Mouse (Mus musculus) heart, postnatal 14 days (tissue): ENCODE data around the gene Psmg4. TPM values are rescaled to one million over a fixed set of nuclear protein-coding genes. Genes with fewer than 3 reads are reported as not detected.

Source experiments
- DNase-seq, 2 experiments: peaks; one replicate each; pipeline ENCODE4 v3.0.0; 2021 to 2022
- intact Hi-C: fragments of 180-260 bp; cut with DNase I; formaldehyde crosslinking; loops from one replicate; pipeline ENCODE4 v1.15.1; 2025
- total RNA-seq, 2 experiments: library from RNA; stranded (reverse); gene quantifications; 2 replicates each; pipeline ENCODE4 v1.2.3; 2021

Psmg4 gene
- total RNA-seq, 2 experiments from 2014 or later: 25.2 to 37.8 TPM

DNA sequence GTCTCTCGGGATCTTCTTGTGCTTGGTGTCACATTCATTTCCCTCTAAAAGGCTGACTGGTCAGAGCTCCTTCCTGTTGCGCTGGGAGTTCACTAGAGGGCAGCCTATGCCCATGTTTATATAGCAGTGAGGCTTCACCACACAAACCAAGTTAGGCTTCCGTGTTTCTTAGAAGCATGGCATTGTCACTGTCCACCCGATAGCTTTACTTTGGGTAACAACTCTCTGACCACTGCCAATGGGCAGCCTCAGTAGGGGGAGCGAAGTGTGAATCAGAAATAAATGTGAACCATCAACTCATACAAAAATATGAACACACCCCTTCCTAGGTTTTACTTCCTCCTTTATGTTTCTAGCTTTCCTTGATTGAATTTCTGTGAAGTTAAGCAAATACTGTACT, 24.8 kb downstream of the Psmg4 start:
- DNase-seq: peak; percentile 63 to 78
- intact Hi-C loops: loop anchor here (1.0 to 10.0 kb wide), 4 partner anchors 157 to 675 kb away; partner anchors contain the start of gene Slc22a23

DNA sequence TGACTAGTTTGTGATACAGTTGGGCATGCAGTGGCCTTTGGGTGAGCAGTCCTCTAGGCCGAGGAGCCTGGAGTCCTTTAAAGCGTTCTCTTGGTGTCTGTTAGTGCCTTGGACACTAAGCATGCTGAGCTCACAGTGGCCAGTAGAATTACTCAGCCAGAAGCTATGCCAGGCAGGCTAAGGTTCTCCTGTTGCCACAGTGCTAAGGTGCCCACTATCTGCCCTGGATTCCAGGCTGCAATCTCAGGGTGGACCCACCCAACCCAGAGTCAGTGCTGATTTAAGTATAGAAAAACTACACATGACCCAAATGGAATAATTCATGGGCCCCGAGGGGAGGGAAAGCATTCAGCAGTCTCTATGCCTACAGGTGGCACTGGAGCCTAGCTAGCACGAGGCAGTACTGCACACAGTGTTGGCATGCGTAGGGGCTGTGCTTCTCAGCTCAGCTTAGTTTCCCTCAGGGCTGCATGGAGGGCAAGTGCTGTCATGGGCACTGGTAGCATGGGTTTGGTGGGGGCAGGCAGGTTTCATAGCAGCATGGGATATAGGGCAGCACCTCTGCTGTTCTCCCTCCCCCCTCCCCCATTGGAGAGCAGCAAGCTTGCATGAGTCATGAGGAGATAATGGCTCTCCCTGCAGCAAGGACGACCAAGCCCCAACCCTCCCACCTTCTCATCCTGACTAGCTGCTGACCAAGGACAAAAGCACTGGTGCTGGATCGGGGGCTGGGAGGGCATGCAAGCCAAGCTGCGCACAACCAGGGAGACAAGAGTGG, 29.8 kb downstream of the Psmg4 start:
- peak; percentile 10 to 23 for DNase-seq
- intact Hi-C loops: no loop called here

DNA sequence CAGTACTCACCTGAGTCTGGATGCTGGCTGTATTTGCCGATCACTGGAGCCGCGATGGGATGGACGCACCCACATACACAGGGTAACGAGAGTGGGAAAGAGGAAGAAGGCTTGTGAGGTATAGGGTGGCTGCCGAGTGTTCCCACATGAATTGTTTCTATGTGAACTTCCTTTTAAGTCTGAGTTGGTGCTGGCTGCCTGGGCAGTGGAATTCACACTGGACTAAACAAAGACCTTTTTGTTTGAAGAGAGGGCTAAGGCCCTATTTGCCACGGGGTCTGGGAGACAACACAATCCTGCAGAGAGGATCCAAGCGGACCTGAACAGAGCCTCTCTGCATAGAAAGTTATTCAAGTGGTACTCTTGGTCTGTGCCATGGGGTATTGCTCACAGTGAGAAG, 30.6 kb downstream of the Psmg4 start:
- intact Hi-C loops: no loop called here
- no peak for DNase-seq

GRCm38 (mm10) chr13:34195676-34196075, 32.9 kb downstream of the Psmg4 start:
- DNase-seq: no peak
- intact Hi-C loops: no loop called here

DNA sequence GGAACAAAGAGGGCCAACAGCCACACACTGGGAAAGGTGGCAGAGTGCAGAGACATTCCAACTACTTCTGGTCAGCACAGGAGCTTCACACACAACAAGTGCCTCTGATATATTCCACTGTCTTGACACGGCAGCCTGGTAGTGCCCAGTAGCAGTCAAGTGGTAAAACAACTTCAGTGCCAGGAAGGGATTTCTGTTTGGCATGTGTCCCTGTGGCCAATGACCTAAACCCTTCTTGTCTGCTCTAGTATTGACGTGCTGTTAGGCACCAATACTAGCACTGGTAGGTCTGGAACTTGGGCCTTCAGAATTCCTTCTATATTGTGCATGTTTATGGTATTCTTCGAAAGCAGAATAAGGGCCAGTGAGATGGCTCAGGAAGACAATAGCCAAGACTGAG, 42.5 kb downstream of the Psmg4 start:
- DNase-seq: no peak
- intact Hi-C loops: no loop called here

GRCm38 (mm10) chr13:34207714-34208470, 45.1 kb downstream of the Psmg4 start:
- intact Hi-C loops: no loop called here
- DNase-seq: no peak

DNA sequence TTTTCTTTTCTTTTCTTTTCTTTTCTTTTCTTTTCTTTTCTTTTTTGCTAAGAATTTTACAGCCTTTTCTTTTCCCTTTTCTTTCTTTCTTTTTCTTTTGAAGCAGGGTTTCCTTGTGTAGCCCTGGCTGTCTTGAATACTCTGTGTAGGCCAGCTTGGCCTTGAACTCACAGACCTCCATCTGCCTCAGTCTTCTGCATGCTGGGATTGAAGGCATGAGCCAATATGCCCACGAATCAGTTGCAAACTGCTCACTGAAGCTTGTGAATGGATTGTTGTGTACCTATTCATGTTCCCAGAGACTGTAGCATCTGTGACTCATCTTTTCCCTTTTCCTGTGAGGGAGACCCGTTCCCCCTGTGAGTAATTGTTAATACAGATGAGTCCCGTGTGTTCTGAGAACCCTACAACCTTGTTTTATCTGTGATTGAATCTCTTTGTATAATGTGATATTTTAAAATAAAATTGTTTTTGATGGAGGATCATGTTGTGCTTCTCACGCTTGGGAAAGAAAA, 48.6 kb downstream of the Psmg4 start:
- DNase-seq: no peak
- intact Hi-C loops: no loop called here

- intact Hi-C loops: no loop called here
Observed at GRCm38 (mm10) chr13:34212735-34213212, 50.0 kb downstream of the Psmg4 start.

DNA sequence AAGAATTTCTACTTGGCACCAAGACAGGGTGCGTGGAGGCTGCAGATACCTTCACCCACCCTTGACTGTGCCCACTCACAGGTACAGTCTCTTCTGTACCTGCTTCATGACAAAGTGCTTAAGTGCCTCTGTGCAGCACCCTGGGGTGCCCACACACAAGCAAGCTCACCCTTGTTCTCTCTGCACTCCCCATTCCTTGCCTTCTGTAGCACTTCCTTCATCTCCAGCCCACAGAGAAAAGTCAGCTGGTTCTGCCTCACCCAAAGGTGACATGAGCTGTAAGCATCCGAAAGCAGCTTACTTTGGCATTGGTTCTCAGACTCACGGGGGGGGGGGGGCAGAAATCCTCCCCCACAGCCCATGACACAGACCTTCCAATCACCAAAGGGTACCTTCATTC, 52.1 kb downstream of the Psmg4 start:
- intact Hi-C loops: no loop called here
- no peak for DNase-seq

More at GRCm38 (mm10) chr13:34212735-34213212, 50.0 kb downstream of the Psmg4 start:
- DNase-seq: no peak

DNA sequence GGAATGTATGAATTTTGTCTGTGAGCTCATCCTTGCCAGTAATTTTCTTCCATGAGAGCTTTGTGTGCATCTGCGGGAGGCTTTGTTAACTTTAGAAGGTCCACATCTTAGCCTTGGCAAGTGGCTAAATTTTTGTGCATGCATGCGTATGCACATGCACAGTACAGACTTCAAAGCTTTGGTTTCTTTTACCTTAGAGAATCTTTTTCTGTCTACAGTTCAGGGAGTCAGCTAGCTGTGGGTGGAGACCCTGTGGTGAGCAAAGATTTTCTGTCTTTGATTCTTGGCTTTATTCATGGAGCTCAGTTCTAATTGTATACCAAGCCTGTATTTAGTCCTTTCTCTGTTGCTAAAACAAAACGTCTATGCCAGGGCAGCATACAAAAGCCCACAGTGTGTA, 56.0 kb downstream of the Psmg4 start:
- intact Hi-C loops: no loop called here
- no peak for DNase-seq

- DNase-seq: no peak
- intact Hi-C loops: no loop called here
Observed at GRCm38 (mm10) chr13:34219728-34220127, 57.0 kb downstream of the Psmg4 start.

DNA sequence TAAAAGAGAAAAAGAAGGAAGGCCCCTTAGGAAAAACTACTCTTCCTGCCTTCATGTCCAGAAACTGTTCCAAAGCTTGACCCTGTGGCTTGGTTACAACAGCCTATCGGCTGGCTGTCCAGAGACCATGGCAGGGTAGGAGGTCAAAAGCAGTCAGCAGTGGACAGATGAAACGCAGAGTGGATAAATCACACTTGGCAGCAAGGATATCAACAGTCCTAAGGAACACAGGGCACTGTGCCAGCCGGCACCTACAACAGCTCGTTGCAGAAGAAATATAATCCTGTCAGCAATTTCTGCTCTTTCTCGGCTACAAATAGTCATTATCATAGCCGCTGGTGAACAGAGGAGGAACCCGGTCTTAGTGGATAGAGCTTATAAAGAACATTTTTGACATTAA, 60.2 kb downstream of the Psmg4 start:
- DNase-seq: peak; percentile 54 to 57
- intact Hi-C loops: no loop called here

- intact Hi-C loops: no loop called here
- DNase-seq: no peak
Observed at GRCm38 (mm10) chr13:34226940-34227339, 64.2 kb downstream of the Psmg4 start.

Other genes with a start within 250 kb of the Psmg4 start
- gene Nqo2, start 198.3 kb upstream of the Psmg4 start, total RNA-seq: 10 to 100 TPM; 27.4 to 27.7 TPM
- gene Ripk1, start 160.6 kb upstream of the Psmg4 start, total RNA-seq: 10 to 100 TPM; 10.8 to 11.9 TPM
- 100 to 1,000 TPM in 1 of 2 experiments, 10 to 100 TPM in 1; 97.9 to 100 TPM for gene Serpinb6a, start 160.2 kb upstream of the Psmg4 start, total RNA-seq
- 10 to 100 TPM; 34.0 to 34.7 TPM for gene Bphl, start 125.4 kb upstream of the Psmg4 start, total RNA-seq
- gene Tubb2a, start 85.0 kb upstream of the Psmg4 start, total RNA-seq: 10 to 100 TPM; 53.6 to 68.2 TPM
- gene Tubb2b, start 32.5 kb upstream of the Psmg4 start, total RNA-seq: 1 to 10 TPM; 5.2 to 8.8 TPM
- gene Slc22a23, start 182.2 kb downstream of the Psmg4 start, total RNA-seq: 10 to 100 TPM in 1 of 2 experiments, 1 to 10 TPM in 1; 7.4 to 10.8 TPM